Mouse (Mus musculus) regulatory T cell (primary cell): ENCODE measurements at regions not wholly inside any gene's neighbourhood (a gene's known extent, or its start where the extent isn't known, plus 50 kb on each side); places are given as distances from the start of the nearest gene placed in this dataset.

ENCODE experiments used
- in situ Hi-C: fragments of 300-600 bp; cut with MboI, MseI; formaldehyde crosslinking; loops from one replicate; pipeline ENCODE4 v1.15.1; 2025; ENCODE audit warnings: high pct_unique_total_duplicates

DNA sequence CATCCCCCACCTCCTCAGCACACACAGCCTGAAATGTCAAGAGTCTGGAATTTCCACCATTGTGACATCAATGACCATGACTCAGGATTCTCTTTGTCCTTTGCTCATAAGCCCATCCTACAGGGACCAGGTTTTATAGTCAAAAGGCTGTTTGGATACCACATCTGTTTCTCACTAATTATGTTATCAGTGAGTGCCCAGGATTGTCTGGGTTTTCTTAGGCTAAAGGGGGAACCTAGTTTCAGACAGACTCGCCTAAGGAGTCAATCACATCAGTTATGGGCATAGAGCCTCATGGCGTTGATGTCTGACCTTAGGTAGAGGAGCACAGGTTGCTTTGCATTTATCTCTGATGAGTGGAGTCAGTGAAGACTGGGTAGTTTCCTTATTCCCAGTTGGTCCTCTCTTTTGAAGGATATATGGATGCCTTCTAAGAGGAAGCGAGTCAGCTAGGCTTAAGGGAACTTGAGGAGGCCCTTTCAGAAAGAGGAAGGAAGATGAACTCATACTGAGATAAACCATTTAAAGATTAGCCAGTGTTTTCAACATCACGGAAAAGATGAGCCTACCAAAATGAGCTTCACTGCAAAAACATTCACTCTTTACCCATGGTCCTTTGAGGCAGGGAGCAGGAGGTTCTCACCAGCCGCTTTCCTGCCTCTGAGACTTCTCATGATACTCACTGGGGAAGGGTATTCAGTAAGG lies 143.8 kb upstream of the Tmem164 start:
- in situ Hi-C loops, result loop anchor here (10.0 to 25.0 kb wide), 2 partner anchors 300 to 1543 kb away; partner anchors contain the start of gene Nxt2

DNA sequence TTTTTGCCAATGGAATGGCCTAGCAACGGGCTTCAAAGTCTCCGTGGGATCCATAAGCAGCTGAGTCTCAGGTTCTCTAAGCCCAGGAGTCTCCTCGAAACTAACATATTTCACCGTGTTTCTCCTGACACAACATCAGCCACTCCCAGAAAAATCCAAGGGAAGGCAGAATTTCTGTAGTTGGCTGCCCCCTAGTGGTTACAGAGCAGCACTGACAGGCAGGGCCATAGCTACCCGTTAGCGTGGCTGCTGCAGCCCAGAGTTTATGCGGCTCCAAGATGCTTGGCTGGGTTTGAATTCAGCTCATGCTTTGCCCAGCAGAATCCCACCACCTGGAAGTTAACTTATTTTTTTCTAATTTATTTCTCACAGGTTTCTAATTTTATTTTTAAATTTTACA lies 140.9 kb upstream of the Tmem164 start:
- in situ Hi-C loops, result loop anchor here (25.0 kb wide), 1 partner anchor 303 kb away; the partner anchor contains the start of gene Nxt2

DNA sequence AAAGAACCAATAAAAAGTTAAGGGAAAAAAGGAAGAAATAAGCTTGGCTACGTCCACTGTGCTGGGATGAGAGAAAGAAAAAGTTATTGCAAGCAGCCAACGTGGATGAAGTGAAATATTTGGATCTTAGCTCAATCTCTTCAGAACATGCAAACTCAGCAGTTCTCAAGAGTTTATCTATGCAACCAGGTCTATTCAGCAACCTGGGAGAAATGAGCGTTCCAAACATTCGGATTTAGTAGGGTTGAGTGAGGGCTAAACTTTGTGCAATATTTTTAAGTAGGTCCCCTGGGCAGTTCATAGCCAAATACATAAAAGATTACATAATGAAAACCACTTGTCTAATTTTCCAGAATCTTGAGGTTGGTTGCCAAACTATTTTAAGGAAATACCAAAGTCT lies 129.0 kb upstream of the Tmem164 start:
- in situ Hi-C loops, result loop anchor here (10.0 to 25.0 kb wide), 2 partner anchors 253 to 510 kb away; no protein-coding TSS in a partner anchor

DNA sequence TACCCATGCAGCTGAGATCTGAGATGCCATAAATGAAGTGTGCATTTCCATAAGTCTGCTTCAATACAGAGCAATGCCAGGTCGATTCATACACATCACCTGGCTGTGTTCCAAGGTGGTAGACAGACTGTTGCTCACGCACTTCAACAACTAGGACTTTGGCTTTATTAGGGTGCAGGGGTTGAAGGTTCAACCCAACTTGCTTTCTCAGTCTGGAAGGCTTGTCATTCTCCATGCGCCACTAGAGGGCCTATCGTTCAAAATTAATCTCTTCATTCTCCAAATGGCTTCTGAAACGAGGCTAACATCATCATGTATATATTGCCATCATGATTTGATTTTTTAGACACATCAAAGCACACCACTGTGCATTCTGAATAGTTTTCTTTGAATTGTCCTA lies 127.0 kb upstream of the Tmem164 start:
- in situ Hi-C loops, result loop anchor here (10.0 to 25.0 kb wide), 2 partner anchors 251 to 508 kb away; no protein-coding TSS in a partner anchor

DNA sequence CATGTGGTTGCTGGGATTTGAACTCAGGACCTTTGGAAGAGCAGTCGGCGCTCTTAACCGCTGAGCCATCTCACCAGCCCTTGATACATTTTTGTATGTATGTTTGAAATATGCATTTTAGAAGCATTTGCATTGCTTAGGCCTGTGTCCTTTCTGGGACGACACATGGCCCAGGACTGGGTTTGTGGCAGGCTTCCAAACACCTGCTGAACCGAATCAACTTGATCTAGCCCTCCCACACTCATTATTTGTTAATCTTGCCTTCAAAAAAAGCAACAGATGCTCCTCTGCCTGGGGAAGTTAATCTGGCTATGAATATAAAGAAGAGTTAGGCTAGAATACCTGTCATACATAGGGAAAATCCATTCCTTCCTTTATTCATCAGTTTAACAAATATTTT lies 123.7 kb upstream of the Tmem164 start:
- in situ Hi-C loops, result loop anchor here (10.0 to 25.0 kb wide), 2 partner anchors 247 to 505 kb away; no protein-coding TSS in a partner anchor

DNA sequence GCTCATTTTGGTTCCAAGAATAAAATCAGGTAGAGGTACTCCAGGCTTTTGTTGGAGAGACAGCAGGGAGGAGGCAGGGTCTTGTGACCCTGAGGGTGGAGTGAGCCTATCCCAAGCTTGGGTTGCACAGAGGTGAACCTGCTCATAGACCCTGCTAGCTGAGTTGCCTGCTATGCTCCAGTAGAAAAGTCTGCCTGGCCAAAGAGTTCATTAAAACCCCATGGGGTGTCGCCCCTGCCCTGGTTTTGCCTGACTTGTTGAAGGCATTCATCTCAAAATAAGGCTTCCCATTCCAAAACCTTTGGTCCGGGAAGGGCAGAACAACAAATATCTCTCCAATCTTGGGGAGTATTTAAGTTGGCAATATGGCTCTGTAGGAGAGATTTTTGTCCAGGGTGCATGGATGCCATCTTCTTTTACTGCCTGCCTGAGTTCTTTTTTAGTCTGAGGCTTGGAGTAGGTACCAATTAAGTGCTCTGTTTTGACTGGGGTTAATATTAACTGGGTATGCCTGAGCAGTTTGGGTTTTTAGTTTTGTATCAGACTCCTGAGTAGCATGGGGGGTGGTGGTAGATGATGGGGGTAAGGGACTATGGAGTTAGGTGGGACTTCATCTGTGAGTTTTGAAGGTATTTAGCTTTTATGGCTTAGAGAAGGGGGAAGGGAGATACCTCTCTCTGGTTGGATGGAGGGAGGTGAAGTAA lies 120.8 kb upstream of the Tmem164 start:
- in situ Hi-C loops, result loop anchor here (25.0 kb wide), 1 partner anchor 502 kb away; no protein-coding TSS in a partner anchor

DNA sequence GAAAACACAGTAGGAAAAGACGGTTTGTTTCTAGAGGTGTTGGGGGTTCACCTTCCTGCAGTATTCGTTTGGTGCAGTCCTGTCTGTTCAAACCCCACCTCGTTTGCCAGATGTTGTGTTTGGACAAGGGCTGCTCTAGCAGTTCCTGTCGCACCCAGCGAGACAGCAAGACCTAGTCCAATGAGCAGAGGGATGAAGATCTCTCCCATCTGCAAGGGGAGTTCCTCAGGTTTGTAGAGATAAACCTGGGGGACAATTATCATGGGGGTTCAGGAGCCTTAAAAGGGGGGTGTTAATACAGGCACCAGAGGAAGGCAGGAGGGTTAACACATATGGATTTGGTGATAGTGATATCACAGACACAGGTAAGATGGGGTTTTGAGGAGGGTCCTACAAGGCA lies 119.4 kb upstream of the Tmem164 start:
- in situ Hi-C loops, result loop anchor here (25.0 kb wide), 1 partner anchor 501 kb away; no protein-coding TSS in a partner anchor

DNA sequence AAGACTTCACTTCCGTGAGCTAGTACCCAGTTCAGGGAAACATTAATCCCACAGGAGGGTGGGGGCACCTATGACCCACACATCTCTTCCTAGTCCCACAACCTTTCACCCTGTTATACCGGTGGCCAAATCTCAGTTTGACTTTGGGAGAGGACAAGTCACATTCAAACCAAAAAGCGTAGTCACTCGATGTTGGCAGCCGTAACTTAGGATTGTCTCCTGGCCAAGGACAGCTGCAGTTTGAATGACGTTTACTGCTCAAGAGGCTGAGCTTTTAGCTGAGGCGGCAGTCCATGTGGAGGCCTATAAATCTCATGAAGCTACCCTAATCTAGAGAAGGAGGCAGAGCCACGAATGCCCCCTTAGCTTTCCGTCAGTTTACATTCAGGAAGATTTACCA lies 117.0 kb upstream of the Tmem164 start:
- in situ Hi-C loops, result loop anchor here (25.0 kb wide), 1 partner anchor 498 kb away; no protein-coding TSS in a partner anchor

DNA sequence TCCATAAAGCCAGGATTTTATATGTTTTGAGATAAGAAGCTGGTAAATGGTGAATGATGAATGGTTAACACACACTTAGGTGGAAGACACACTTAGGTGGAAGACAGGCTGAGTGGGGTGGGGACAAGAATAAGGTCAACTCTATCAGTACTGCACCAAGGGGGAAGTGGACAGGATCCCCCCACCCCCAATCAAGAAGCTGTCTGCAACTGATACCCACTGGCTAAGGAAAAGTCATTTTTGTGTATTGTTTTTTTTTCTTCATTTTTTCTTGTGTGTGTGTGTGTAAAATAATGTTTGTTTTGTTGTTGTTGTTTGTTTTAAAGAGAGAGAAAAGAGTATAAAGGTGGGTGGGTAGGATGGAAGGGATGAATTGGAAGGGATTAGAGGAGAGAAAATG lies 109.4 kb upstream of the Tmem164 start:
- in situ Hi-C loops, result loop anchor here (25.0 kb wide), 1 partner anchor 491 kb away; no protein-coding TSS in a partner anchor

DNA sequence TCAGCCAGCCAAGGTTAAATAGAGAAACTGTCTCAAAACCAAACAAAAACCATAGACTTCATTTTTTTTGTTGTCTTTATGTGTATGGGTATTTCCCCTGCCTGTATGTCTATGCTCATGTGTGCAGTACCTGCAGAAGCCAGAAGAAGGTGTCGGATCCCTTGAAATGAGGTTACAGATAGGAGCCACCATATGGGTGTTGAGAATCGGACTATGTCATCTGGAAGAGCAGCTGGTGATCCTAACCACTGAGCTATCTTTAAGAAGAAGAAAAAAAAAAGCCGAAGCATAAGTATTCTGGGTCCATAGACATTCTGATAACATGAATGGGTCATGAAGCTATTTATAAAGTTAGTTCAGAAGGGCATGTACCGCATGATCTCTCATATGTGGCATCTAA lies 107.2 kb upstream of the Tmem164 start:
- in situ Hi-C loops, result loop anchor here (25.0 kb wide), 1 partner anchor 488 kb away; no protein-coding TSS in a partner anchor

DNA sequence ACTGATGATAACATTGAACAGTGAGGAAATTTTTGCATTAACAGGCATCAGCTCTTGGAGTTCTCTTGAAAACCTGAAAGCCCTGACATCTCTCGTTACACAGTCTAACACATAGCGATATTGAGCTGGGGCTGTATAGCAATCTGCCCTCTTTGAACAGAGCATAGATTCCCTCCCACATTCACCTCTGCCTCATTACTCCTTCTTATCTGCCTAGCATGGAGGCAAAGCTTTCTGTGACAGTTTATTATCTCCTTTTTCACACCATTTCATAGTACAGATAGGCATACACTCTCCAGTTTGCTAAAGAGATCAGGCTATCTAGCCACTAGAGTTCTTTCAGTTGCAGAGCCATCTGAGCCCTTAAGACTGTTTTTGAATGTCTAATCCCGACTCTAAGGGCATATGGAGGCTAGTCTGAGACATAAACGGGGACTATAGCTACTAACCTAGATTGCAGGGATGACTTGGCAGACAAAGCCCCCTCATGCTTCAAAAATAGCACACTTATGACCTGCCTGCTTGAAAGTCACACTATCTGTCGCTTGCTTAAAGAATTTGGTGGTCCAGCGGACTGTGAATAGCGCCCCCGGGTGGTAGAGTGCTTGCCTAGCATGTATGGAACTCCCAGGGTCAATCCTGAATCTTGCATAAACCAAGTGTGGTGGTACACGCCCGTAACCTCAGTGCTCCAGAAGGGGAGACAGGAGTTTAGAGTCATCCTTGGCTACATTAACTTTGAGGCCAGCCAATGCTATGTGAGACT lies 106.1 kb upstream of the Tmem164 start:
- in situ Hi-C loops, result loop anchor here (25.0 kb wide), 1 partner anchor 487 kb away; no protein-coding TSS in a partner anchor

DNA sequence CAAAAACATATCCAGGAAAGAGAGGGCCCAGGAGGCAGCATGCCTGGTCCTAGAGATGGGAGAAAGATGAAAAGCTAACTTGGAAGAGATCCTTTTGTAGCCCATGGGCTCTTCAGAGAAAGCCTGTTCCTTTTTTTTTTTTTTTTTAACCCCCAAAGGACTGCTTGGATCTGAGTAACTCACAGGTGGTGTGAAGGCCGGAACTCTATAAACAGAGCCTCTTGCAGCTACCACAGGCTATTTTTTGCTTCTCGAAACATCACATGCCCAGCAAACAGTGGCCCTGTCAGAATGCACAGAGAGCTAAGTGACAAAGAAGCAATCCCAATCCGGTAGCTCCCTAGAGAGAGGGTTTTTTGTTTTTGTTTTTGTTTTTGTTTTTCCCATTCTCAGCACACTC lies 105.1 kb upstream of the Tmem164 start:
- in situ Hi-C loops, result no loop called here

DNA sequence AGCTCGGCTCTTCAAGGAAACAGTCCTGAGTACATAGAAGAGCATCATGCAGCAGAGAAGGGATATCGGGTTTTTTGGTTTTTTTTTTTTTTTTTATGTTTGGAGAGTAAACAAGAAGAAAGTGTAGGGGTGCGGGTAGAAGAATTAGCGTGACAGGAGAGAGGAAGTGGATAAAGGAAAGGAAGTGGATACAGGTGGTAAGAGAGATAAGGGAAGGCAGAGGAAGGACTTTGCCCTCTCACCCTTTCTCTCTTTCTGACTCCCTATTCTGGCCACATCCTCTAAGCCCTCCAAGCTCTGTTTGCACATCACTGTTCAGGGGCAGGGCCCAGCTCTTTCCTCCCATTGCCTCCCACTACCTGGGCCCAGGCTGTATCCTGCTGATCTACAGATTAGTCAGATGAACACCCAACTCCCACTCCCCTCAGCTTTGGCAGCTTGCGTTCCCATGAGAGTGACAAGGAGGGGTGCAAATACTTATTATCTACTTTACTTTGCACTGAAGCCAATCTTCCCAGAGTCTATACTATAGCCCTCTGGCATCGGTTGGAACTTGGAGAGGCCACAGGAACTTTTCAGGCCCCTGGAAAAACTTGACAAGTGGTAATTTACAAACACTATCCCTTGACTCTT lies 103.6 kb upstream of the Tmem164 start:
- in situ Hi-C loops, result no loop called here

DNA sequence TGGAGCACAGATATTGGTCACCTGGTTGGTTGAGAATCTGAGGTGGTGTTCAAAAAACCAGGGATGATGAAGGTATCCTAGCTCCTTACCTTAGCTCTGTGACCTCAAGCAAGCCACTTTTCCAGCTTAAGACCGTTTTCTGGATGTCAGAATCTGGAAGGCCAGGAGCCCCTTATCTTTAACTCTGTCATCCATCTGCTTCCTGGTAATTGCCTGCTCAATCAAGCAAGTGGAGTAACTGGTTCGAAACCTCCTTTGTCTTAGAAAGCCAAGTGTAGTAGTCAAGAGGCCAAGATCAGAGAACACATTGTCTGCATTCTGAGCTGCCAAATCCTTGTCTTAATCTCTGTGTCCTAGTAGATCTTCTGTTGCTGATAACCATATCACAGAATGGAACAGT lies 95.9 kb upstream of the Tmem164 start:
- in situ Hi-C loops, result no loop called here

DNA sequence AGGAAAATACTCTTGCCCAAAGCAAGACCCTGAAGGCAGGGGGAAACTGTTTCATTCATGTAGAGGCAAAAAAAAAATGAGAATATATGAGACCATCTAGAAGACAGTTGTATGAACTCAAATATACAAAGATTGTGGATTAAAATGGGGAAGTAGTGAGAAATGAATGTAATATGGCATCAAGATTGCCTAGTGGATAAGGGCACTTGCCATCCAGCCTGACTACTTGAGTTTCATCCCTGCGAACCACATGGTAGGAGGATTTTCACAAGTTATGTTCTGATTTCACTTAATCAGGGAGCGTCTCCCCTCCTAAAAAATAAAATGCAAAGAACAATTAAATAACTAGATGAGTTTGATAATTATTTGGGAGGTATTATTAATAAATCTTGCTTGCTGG lies 81.8 kb upstream of the Tmem164 start:
- in situ Hi-C loops, result no loop called here

DNA sequence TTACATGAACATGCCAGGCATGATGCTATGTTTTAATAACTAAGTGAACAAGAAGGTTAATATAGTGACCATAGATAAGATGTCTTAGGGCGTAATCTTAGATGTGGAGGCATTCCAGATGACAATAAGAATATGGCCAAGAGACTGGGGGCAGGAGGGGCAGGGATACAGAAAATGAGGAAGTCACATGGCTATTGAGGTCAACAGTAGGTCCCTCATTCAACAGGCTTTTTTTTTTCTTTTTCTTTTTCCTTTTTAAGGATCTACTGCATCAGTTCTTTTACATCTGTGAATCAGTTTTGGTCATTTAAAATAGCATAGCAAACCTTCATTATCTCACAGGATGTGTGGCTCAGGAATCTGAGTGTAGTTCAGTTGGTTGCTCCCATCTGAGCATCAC lies 80.4 kb upstream of the Tmem164 start:
- in situ Hi-C loops, result no loop called here

DNA sequence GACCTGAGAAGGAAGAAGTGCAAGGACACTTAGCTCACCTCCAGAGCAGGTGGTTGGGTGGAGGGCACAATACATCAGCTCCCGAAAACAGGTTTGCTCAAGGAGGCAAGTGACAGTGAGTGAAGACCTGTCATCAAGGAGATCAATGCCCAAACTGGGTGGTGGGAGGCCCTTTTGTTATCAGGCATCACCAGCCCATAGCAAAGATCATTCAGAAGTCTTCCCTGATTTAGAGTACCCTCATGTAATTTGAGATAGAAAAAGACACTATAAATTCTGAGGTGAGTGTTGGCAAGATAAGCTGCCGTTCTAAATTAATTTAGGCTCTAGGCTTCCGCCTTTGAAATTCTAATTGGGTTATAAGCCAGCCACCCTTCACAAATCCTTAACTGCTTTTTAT lies 76.1 kb upstream of the Tmem164 start:
- in situ Hi-C loops, result no loop called here

DNA sequence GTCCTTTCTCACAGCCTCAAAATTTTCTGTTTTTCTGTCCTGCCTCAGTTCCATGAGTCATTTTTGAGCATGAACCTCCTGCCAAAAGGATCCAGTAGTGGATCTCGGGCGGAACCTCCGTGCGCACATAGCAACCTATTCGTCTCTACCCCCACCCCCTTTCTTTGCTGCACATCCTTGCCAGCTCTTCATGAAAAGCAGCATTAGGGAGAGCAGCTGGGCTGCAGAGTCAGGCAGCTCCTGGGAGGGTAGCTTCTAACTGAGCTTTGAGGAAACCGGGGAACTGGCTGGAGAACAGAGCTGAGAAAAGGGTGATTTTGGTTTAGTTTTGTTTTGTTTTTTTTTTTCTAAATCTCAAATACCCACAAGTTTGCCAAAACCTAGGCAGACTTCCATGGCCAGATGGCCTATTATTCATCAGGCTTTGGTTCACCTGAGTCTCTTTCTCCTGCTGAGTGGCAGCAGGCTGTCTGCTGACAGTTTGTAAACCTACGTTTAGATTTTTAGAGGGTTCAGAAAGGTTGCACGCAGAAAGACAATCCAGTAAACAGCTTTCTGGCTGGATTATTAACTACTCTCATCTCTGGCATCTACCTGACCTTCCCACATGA lies 74.5 kb upstream of the Tmem164 start:
- in situ Hi-C loops, result no loop called here

DNA sequence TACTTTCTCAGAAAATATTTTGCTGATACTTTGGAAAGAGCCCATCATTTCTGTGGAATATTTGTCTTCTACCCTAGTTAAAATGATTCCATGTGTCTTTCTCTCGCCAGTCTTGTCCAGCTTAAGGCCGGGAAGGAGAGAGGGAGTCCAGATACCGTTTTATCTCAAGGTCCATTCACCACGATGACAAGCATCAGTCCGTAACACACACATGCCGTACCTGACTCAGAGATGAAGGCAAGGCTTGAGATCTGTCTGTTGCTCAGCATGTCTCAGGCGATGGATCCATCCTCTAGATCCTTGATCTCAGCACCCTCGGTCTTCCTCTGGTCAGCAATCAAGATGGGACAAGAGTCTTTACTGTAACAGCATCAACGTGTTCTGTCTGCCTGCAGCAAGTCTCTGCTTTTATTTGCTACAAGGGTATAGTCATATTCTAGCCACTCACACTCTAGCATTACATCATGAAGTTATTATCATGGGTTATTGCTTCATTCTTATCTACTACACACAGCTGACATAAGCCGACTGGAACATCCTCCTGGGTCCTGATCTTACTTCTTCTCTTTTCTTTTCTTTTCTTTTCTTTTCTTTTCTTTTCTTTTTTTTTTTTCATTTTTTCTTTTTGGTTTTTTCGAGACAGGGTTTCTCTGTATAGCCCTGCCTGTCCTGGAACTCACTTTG lies 64.9 kb upstream of the Tmem164 start:
- in situ Hi-C loops, result loop anchor here (10.0 kb wide), 1 partner anchor 1622 kb away; no protein-coding TSS in a partner anchor

DNA sequence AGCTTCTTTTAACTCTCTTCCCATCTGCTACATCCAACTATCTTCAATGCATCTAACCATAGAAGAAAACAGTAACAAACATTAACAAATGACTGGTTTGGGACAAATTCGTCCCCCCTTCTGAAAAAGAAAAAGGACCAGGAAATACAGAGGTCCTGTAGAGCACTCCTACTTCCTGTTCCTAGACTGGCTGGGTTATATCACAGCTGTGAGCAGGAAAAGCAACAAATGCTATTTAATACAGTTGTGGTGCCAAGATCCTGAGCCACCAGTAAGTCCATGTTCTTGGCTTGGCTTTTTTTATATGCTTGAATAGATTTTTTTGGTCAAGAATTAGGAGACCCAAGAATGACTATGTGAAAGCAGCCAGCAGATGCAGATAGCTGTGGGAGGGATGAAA lies 62.8 kb upstream of the Tmem164 start:
- in situ Hi-C loops, result loop anchor here (10.0 kb wide), 1 partner anchor 1624 kb away; no protein-coding TSS in a partner anchor
